Mouse (Mus musculus) NIH3T3 (cell line): ENCODE results near the gene Tubb3.
"Not testable (repeated sequence)": the region's sequence is repeated elsewhere in the genome, so short reads cannot be mapped to it uniquely, and the experiment has no call there.

Experiments
- DNase-seq: peaks from one replicate; pipeline ENCODE4 v3.0.0-alpha.2; 2012; ENCODE audit warnings: low read depth

Gene Tubb3

GRCm38 (mm10) chr8:123412560-123413170 lies 1.4 kb downstream of the Tubb3 start:
- no peak for DNase-seq

- no peak for DNase-seq
Measured at GRCm38 (mm10) chr8:123414255-123414654, 3.0 kb downstream of the Tubb3 start.

- not testable (repeated sequence) for DNase-seq
Measured at GRCm38 (mm10) chr8:123414997-123415696, 3.9 kb downstream of the Tubb3 start.

- peak; percentile 66 for DNase-seq
Measured at GRCm38 (mm10) chr8:123415967-123416943, 5.0 kb downstream of the Tubb3 start.

- no peak for DNase-seq
Measured at GRCm38 (mm10) chr8:123416944-123417555, 5.8 kb downstream of the Tubb3 start.

GRCm38 (mm10) chr8:123419711-123420110 lies 8.5 kb downstream of the Tubb3 start:
- peak; percentile 0 for DNase-seq

- no peak for DNase-seq
Measured at GRCm38 (mm10) chr8:123420525-123421281, 9.5 kb downstream of the Tubb3 start.

- DNase-seq, result no peak
Measured at GRCm38 (mm10) chr8:123421325-123421724, 10.1 kb downstream of the Tubb3 start.

GRCm38 (mm10) chr8:123422056-123422780 lies 11.0 kb downstream of the Tubb3 start:
- peak; percentile 88 for DNase-seq

GRCm38 (mm10) chr8:123422781-123423159 lies 11.5 kb downstream of the Tubb3 start:
- no peak for DNase-seq

- DNase-seq, result no peak
Measured at GRCm38 (mm10) chr8:123423441-123423840, 12.2 kb downstream of the Tubb3 start, which contains the start of gene Def8. TSS of gene Def8 (plus strand) at chr8:123423527.

- no peak for DNase-seq
Measured at GRCm38 (mm10) chr8:123426511-123427509, 15.6 kb downstream of the Tubb3 start.

- DNase-seq, result no peak
Measured at GRCm38 (mm10) chr8:123427639-123428275, 16.5 kb downstream of the Tubb3 start.

- no peak for DNase-seq
Measured at GRCm38 (mm10) chr8:123428343-123428893, 17.2 kb downstream of the Tubb3 start.

GRCm38 (mm10) chr8:123428939-123429721 lies 17.9 kb downstream of the Tubb3 start:
- no peak for DNase-seq

GRCm38 (mm10) chr8:123429722-123430013 lies 18.4 kb downstream of the Tubb3 start:
- DNase-seq, result not testable (repeated sequence)

GRCm38 (mm10) chr8:123430936-123431335 lies 19.7 kb downstream of the Tubb3 start:
- not testable (repeated sequence) for DNase-seq
